Mouse (Mus musculus) liver, embryonic 12.5 days (tissue): ENCODE data around the gene Trpv2. TPM values are rescaled to one million over a fixed set of nuclear protein-coding genes. Genes with fewer than 3 reads are reported as not detected.

Source experiments
- ATAC-seq: fragments of 200-750 bp; cut with Nextera tagmentation; 2 replicates; pipeline ENCODE4 v1.8.0; 2017; ENCODE audit warnings: moderate number of reproducible peaks, mild to moderate bottlenecking, moderate library complexity
- H3K27ac ChIP-seq: fragments of 300-500 bp; sonication (generic); 2 replicates; pipeline ENCODE4 v1.5.1; 2016; ENCODE audit warnings: mild to moderate bottlenecking
- H3K27me3 ChIP-seq: fragments of 300-500 bp; sonication (generic); replicated peaks from 2 replicates; pipeline ENCODE4 v1.6.1; 2016; ENCODE audit warnings: mild to moderate bottlenecking, moderate library complexity
- H3K36me3 ChIP-seq: fragments of 300-500 bp; sonication (generic); 2 replicates; pipeline ENCODE4 v1.6.1; 2016; ENCODE audit warnings: mild to moderate bottlenecking, moderate library complexity
- H3K4me1 ChIP-seq: fragments of 300-500 bp; sonication (generic); 2 replicates; pipeline ENCODE4 v1.6.1; 2016
- H3K4me2 ChIP-seq: fragments of 300-500 bp; sonication (generic); 2 replicates; pipeline ENCODE4 v1.6.1; 2016; ENCODE audit warnings: mild to moderate bottlenecking, moderate library complexity
- H3K4me3 ChIP-seq: fragments of 300-500 bp; sonication (generic); 2 replicates; pipeline ENCODE4 v1.5.1; 2016; ENCODE audit warnings: mild to moderate bottlenecking, moderate library complexity
- H3K9ac ChIP-seq: fragments of 300-500 bp; sonication (generic); 2 replicates; pipeline ENCODE4 v1.6.1; 2016; ENCODE audit warnings: mild to moderate bottlenecking, moderate library complexity
- H3K9me3 ChIP-seq: fragments of 300-500 bp; sonication (generic); replicated peaks from 2 replicates; pipeline ENCODE4 v1.6.1; 2016; ENCODE audit warnings: mild to moderate bottlenecking, moderate library complexity
- WGBS: fragments of 180-500 bp; shearing (Covaris S2); methylation state at CpG from one replicate; pipeline ENCODE4 v1.1.7; 2016; ENCODE audit not compliant: insufficient replicate concordance; 5-methylcytosine and 5-hydroxymethylcytosine counted together
- polyA plus RNA-seq: library from polyadenylated mRNA; unstranded; fragments of >200 nt; fragmentation: Nextera tagmentation; extraction: Ambion mirVana; gene quantifications from 2 replicates; pipeline ENCODE4 v1.2.1, GENCODE M21; 2016

Gene Trpv2
- polyA plus RNA-seq, 1 experiment from 2014 or later: 9.0 TPM

DNA sequence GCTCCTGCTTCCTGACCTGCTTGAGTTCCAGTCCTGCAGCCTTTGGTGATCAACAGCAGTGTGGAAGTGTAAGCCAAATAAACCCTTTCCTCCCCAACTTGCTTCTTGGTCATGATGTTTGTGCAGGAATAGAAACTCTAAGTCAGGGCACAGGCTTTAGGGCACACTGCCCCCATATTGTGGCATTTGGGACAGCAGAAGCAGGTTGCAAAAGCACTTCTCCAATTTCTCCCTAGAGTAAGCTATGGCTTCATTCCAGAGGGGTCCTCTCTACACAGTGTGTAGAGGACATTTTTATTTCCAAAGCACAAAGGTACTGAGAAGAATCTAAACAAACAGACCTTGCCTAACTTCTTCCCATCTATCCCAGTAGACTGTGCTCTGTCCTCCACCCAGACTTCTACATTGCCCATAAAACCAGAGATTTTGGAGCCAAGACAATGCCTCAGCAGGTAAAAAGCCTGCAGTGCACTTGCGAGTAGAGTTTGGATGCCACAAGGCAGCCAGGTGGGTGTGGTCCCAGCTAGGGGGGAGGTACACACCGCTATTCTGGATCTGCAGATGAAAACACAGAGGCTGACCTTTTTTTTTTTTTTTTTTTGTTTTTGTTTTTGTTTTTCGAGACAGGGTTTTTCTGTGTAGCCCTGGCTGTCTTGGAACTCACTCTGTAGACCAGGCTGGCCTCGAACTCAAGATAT, 47.4 kb downstream of the Trpv2 start:
- ATAC-seq: no peak
- Histone ChIP-seq H3K27me3 (no peaks in the 10 kb centered on the region), H3K9ac (no peak overlapping the region), H3K4me1 (peaks cover 40% of the 10 kb centered on the region), H3K4me2 (no peak overlapping the region), H3K4me3 (no peak overlapping the region), H3K36me3 (peaks cover 3% of the 10 kb centered on the region; the same call in 1 of the 2 replicates), H3K9me3 (no peaks in the 10 kb centered on the region), H3K27ac (no peak overlapping the region)
- WGBS: 68% methylated on average over 4 of the region's 4 CpGs

DNA sequence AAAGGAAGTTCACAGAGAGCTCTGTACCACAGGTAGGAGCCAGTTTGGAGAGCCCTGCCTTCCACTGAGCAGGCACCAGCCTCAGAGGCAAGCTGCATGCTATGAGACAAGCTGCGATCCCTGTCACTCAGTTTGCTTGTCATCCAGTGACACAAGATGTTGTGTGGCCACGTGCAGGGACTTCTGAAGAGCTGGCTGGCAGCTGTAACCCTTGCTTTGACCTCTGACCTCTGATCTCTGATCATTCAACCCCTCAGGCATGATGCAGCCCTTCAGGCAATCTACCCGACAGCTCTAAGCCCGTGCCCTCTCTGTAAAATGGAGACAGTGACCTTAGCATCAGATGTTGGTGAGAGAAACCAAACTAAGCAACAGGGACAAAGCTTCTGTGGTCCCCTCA, 48.6 kb downstream of the Trpv2 start:
- no peak for ATAC-seq
- Histone ChIP-seq H3K9ac (no peak overlapping the region), H3K27ac (no peak overlapping the region), H3K4me3 (no peak overlapping the region), H3K27me3 (no peaks in the 10 kb centered on the region), H3K4me1 (peaks cover 40% of the 10 kb centered on the region), H3K9me3 (no peaks in the 10 kb centered on the region), H3K4me2 (no peak overlapping the region), H3K36me3 (peaks cover 3% of the 10 kb centered on the region; the same call in 1 of the 2 replicates)
- WGBS: 68% methylated on average over 4 of the region's 4 CpGs

DNA sequence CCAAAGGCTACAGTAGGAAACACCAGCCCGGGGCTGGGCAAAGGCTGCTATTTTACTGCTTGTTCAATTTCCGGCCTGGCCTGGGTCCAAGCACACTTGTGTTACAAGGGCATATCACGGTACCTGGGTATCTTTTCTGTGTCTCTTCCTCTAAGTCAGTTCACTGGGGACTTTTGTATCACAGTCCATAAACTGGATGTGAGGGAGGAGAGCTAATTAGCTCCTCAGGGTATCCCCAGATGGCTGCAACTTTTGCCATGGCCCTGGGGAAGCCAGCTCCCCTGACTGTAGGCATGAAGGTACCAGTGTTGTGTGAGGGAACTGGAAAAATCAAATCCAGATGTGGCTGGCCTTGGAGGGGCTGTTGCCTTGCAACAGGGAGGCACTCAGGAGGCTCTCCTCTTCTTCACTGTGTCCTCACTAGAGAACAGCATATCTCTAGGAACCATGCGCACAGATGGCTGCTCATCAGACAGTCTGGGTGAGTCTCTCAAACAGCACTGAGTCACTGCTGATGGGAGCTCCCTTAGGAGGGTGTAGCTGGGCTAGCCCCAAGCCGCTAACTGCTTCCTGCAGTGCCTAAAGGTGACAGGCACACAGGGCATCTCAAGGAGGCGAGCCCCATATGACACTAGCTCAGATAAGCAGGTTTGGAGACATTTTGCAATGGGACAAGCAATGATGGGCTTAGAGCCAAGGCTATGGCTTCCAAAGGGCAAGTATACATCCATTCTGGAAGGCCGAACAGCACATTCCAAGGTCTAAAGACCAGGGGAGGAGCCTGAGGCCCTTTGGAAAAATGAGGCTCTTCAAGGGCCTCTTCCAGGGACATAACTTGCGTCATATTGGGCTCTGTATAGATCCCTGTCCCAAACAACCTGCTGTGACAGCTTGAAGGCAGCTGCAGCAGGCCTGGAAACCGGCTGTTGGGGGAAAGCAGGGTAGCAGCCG, 50.3 kb downstream of the Trpv2 start:
- Histone ChIP-seq H3K27ac (peak overlapping the region; percentile 43), H3K9ac (no peak overlapping the region), H3K9me3 (no peaks in the 10 kb centered on the region), H3K4me3 (no peak overlapping the region), H3K36me3 (peaks cover 3% of the 10 kb centered on the region; the same call in 1 of the 2 replicates), H3K4me2 (no peak overlapping the region), H3K27me3 (no peaks in the 10 kb centered on the region), H3K4me1 (peaks cover 53% of the 10 kb centered on the region)
- ATAC-seq: peak; percentile 87
- 47% methylated on average over 10 of the region's 10 CpGs for WGBS

DNA sequence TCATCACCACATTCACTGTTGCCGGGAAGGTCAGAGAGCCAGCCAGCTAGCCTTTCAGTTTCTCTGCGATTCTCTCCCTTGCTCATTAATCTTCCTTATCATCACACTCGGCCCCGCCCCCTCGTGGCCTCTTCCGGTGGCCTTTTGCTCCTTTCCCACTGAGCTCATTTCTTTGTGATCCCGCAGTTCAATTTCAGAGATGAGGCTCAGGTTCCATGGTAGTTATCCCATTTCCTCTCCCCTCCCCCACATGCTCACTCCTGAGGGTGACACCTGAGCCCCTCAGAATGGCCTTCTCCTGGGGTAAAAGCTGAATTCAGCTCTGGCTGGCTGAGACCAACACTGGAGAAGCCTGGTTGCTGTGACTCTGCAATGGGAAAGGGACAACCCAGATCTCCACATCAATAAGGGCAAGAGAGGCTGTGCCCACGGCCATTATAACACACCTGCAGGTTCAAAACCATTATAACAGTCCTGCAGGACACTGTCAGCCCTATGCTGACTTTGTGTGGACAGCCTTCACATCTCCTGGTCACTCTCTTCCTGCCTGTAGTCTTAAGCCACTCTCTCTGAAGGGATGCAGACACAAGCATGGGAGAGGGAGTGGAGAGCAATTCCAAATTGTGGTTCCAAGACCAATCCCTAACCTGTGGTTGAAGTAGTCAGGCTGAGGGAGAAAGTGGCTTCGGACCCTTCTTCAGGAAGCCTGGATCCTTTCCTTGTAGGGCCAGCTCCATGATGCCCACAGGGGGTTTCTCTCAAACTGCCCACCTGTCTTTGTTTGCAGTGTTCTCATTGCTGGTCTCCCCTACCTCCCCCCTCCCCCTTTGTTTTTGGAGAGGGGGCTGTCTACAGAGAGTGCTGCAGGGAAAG, 55.3 kb downstream of the Trpv2 start:
- Histone ChIP-seq H3K27me3 (no peaks in the 10 kb centered on the region), H3K9me3 (no peaks in the 10 kb centered on the region), H3K4me2 (peak overlapping the region; percentile 58), H3K4me1 (peaks cover 48% of the 10 kb centered on the region), H3K9ac (peak overlapping the region; percentile 28; the same call in 1 of the 2 replicates), H3K4me3 (0 out of 2 replicates have a peak overlapping the region, but pooled peaks have one; percentile 8), H3K27ac (peak overlapping the region; percentile 49; the same call in 1 of the 2 replicates), H3K36me3 (no peaks in the 10 kb centered on the region)
- WGBS: 7% methylated on average over 9 of the region's 9 CpGs
- no peak for ATAC-seq

DNA sequence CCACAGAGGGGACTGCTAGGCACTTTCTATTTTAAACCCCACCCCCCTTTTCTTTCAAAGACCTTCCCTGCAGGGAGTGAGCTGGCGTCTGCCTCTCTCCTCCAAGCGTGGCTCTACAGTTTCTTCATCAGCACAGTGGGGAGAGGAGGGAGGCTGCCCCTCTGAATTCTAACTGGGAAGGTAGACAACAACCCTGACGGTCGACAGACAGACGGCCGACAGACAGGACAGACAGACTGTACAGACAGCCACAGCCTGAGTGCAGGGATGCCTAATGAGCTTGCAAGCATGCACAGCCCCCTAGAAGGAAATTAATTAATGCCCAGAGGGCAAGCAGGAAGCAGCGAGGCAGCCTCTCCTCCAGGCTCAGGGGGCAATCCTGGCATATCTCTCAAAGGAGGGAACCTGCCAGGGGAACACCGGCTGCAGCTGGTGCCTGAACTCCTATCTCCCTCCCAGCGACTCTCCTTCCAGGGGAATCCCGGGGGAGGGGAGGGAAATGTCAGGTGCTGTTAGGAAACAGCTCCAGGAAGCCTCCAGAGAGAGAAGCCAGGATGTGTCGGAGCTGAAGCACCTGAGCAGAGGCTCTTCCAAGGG, 56.0 kb downstream of the Trpv2 start:
- Histone ChIP-seq H3K9ac (peak overlapping the region; percentile 28; the same call in 1 of the 2 replicates), H3K4me1 (peaks cover 44% of the 10 kb centered on the region), H3K27ac (no peak overlapping the region), H3K4me3 (0 out of 2 replicates have a peak overlapping the region, but pooled peaks have one; percentile 8), H3K9me3 (no peaks in the 10 kb centered on the region), H3K4me2 (peak overlapping the region; percentile 58), H3K27me3 (no peaks in the 10 kb centered on the region), H3K36me3 (no peaks in the 10 kb centered on the region)
- no peak for ATAC-seq
- 8% methylated on average over 11 of the region's 11 CpGs for WGBS

DNA sequence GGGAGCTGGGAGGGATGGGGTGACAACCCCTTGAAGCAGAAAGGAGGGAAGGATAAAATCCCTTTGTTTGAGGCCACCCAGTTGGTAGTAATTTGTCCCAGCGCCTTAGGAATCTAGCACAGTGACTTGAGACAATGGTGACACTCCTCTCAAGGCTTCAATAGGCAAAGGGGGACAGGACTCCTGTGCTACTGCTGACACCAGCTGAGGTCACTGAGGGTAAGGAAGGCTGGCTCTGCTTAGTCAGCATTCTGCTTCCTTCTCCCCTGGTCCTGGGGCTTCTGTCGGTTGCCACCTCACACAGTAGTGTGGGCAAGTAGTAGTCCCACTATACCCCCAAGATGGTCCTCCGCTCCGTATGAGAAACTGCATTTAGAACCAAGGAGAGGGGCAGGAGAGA, 56.9 kb downstream of the Trpv2 start:
- WGBS: 48% methylated on average over 4 of the region's 4 CpGs
- no peak for ATAC-seq

DNA sequence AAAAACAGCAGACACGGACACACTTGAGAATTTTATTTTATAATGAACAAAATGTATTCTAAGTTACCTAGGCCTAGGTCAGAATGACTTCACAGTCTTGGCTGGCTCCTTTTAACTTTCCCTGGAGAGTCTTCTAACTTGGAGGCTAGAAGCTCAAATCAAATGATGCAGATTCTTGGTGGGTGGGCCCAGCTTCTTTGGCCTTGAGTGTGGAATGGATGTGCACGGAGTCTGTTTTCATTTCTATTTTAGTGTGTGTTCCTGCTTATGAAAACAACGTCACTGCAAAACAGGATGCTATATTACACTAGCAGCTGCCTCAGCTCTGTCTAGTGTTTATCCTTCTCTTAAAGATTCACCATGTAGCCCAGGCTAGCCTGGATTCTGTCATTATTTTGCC, 61.1 kb downstream of the Trpv2 start:
- ATAC-seq: no peak
- H3K36me3 ChIP-seq: no peaks in the 10 kb centered on the region
- no peaks in the 10 kb centered on the region for H3K9me3 ChIP-seq
- H3K4me3 ChIP-seq: no peak overlapping the region
- H3K27me3 ChIP-seq: no peaks in the 10 kb centered on the region
- peaks cover 38% of the 10 kb centered on the region for H3K4me1 ChIP-seq
- H3K4me2 ChIP-seq: no peak overlapping the region
- WGBS: 67% methylated on average over 3 of the region's 3 CpGs
- H3K9ac ChIP-seq: no peak overlapping the region
- H3K27ac ChIP-seq: no peak overlapping the region

More for the DNA sequence above, 56.9 kb downstream of the Trpv2 start:
- H3K27me3 ChIP-seq: no peaks in the 10 kb centered on the region
- H3K4me3 ChIP-seq: no peak overlapping the region
- H3K4me2 ChIP-seq: no peak overlapping the region
- peaks cover 40% of the 10 kb centered on the region for H3K4me1 ChIP-seq
- H3K27ac ChIP-seq: no peak overlapping the region
- no peaks in the 10 kb centered on the region for H3K9me3 ChIP-seq
- no peaks in the 10 kb centered on the region for H3K36me3 ChIP-seq
- no peak overlapping the region for H3K9ac ChIP-seq

DNA sequence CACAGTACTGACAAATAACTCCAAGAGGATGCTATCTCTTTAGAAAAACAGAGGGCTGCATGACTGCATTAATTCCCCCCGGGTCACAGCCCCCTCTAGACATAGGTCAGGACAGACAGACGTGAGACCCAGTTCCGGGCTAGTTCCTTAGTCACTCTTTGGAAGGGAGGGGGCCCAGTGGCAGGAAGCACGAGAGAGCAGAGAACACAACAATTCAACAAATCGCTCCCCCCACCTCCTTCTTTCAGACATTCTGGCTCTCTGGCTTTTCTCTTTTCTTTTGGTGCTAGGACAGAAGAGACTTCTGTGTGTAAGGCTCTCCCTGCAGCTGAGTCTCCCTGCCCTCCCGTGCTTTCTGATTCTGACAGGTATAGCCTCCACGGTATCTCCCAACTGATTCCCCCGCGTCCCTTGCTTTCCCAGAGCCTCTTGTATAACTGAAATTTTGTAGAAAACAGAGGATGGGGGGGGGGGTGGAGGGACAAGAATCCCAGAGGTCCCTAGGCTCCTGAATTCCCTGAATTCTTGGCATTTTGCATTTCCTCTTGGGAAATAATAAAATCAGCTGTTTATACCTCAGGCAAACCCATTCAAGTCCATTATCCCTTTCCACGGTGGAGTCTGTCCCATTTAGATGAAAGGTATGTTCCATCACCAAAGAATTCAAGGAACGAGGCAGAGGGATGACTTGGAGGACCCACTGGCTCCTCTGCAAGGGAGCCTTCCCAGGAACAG, 62.0 kb downstream of the Trpv2 start:
- 53% methylated on average over 11 of the region's 11 CpGs for WGBS
- no peak overlapping the region for H3K9ac ChIP-seq

DNA sequence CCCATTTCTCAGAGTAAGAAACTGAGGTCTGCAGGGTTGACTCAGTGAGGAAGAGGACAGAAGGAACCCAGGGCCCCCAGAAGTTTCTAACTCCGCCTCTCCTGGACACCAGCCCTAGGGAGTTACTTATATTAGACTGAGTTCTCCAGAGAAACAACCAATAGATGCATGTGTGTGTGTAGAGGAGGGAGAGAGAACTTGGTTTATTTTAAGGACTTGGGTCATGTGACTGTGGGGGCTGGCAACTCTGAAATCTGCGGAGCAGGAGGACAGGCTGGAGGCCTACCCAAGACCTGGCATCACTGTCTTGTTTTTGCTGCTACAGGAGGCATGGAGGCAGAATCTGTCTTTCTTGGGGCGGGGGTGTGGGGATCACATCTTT, 62.5 kb downstream of the Trpv2 start:
- H3K4me1 ChIP-seq: peaks cover 27% of the 10 kb centered on the region
- no peak overlapping the region for H3K4me3 ChIP-seq
- no peaks in the 10 kb centered on the region for H3K36me3 ChIP-seq
- 53% methylated on average over 3 of the region's 3 CpGs for WGBS
- ATAC-seq: no peak
- H3K27ac ChIP-seq: no peak overlapping the region
- no peaks in the 10 kb centered on the region for H3K27me3 ChIP-seq
- no peaks in the 10 kb centered on the region for H3K9me3 ChIP-seq
- no peak overlapping the region for H3K9ac ChIP-seq
- no peak overlapping the region for H3K4me2 ChIP-seq

More for the DNA sequence above, 62.0 kb downstream of the Trpv2 start:
- Histone ChIP-seq H3K9me3 (no peaks in the 10 kb centered on the region), H3K4me2 (no peak overlapping the region), H3K4me1 (peaks cover 29% of the 10 kb centered on the region), H3K36me3 (no peaks in the 10 kb centered on the region), H3K4me3 (no peak overlapping the region), H3K27ac (peak overlapping the region; percentile 14; the same call in 1 of the 2 replicates), H3K27me3 (no peaks in the 10 kb centered on the region)
- no peak for ATAC-seq

DNA sequence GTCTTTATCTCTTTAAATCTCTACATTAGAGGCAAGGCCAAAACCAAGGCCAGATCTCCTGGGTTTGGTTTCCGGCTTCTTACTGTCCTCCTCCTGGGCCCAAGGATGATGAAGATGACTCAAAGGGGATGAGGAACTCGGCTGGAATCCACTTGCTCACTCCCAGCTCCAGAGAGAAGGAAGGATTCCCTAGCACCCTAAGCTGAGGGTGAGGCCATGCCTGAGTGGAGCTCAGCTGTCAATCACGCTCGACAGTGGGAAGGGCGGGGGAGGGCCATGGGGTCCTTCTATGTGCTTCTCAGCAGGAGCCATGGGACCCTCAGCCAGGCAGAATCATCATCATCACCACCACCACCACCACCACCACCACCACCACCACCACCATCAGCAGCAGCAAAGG, 63.1 kb downstream of the Trpv2 start:
- Histone ChIP-seq H3K9me3 (no peaks in the 10 kb centered on the region), H3K27me3 (no peaks in the 10 kb centered on the region), H3K9ac (no peak overlapping the region), H3K36me3 (no peaks in the 10 kb centered on the region), H3K27ac (no peak overlapping the region), H3K4me1 (peaks cover 31% of the 10 kb centered on the region), H3K4me2 (no peak overlapping the region), H3K4me3 (no peak overlapping the region)
- ATAC-seq: no peak
- WGBS: 57% methylated on average over 5 of the region's 5 CpGs

DNA sequence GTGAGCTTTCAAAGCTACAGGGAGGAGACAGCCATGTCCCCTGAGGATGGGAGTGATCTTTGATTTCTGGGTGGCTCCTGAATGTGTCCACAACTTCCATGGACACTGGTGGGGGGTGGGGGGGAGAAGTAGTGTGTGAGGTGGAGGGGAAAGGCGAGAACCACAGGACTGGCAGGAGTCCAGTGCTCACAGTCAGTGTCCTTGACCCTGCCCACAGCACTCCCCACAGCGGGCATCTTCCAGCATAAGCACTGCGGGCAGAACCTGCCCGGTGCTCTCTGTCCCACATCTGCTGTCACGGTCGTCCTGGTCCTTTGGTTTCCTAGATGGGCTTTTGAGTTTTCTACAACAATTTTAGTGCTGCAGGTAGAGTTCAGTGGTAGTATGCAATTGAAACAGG, 63.5 kb downstream of the Trpv2 start:
- Histone ChIP-seq H3K27ac (no peak overlapping the region), H3K4me2 (no peak overlapping the region), H3K4me1 (peaks cover 35% of the 10 kb centered on the region), H3K4me3 (no peak overlapping the region), H3K9me3 (no peaks in the 10 kb centered on the region), H3K27me3 (no peaks in the 10 kb centered on the region), H3K36me3 (no peaks in the 10 kb centered on the region), H3K9ac (no peak overlapping the region)
- no peak for ATAC-seq
- WGBS: 71% methylated on average over 6 of the region's 6 CpGs
